Mouse (Mus musculus): ENCODE measurements around the gene Insig2. TPM values are rescaled to one million over a fixed set of nuclear protein-coding genes. Genes with fewer than 3 reads are reported as not detected.
A peak's percentile ranks its signal among the peaks of the same experiment; 100 is the strongest.

Insig2 gene
- polyA plus RNA-seq, 1 experiment = 37.0 TPM

DNA sequence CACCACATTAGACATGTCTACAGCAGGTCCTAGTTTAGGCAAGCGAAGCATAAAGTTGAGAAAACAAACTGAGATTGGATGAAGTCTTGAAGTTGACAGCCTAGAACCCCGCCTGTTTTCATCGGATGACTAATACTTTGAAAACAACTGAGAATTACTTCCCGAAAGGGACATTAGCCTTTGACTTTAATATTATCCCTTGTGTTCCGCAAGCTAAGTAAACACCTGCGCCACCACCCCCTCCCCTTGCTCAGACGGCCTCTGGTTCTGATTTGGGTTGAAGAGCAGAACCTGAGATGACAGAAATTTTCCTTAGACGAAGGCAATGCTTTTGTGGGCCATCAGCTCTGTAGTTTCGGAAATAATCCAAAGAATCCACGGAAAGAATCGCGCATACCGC lies 18.2 kb upstream of the Insig2 start:
- TF ChIP-seq POLR2A (IDR thresholded peaks at IDR 0.05; ENCODE audit: borderline replicate concordance, extremely low read depth, insufficient read depth, insufficient read length, poor library complexity, severe bottlenecking) = no peak
- TF ChIP-seq CTCF (IDR thresholded peaks at IDR 0.05; ENCODE audit: borderline replicate concordance, extremely low read depth, insufficient read depth, insufficient read length) = no peak
- no peak for DNase-seq (ENCODE audit: low read depth)

GRCm38 (mm10) chr1:121348875-121349847 lies 16.8 kb upstream of the Insig2 start:
- TF ChIP-seq POLR2A (IDR thresholded peaks at IDR 0.05; ENCODE audit: borderline replicate concordance, extremely low read depth, insufficient read depth, insufficient read length, poor library complexity, severe bottlenecking) (no peak), CTCF (IDR thresholded peaks at IDR 0.05; ENCODE audit: borderline replicate concordance, extremely low read depth, insufficient read depth, insufficient read length) (no peak)
- no peak for DNase-seq (ENCODE audit: low read depth)

GRCm38 (mm10) chr1:121343966-121344365 lies 11.6 kb upstream of the Insig2 start:
- no peak for DNase-seq (ENCODE audit: low read depth)
- TF ChIP-seq POLR2A (IDR thresholded peaks at IDR 0.05; ENCODE audit: borderline replicate concordance, extremely low read depth, insufficient read depth, insufficient read length, poor library complexity, severe bottlenecking) = no peak
- no peak for TF ChIP-seq CTCF (IDR thresholded peaks at IDR 0.05; ENCODE audit: borderline replicate concordance, extremely low read depth, insufficient read depth, insufficient read length)

GRCm38 (mm10) chr1:121335789-121336188 lies 3.4 kb upstream of the Insig2 start:
- TF ChIP-seq CTCF (IDR thresholded peaks at IDR 0.05; ENCODE audit: borderline replicate concordance, extremely low read depth, insufficient read depth, insufficient read length) (no peak), POLR2A (IDR thresholded peaks at IDR 0.05; ENCODE audit: borderline replicate concordance, extremely low read depth, insufficient read depth, insufficient read length, poor library complexity, severe bottlenecking) (no peak)
- DNase-seq (ENCODE audit: low read depth) = no peak

DNA sequence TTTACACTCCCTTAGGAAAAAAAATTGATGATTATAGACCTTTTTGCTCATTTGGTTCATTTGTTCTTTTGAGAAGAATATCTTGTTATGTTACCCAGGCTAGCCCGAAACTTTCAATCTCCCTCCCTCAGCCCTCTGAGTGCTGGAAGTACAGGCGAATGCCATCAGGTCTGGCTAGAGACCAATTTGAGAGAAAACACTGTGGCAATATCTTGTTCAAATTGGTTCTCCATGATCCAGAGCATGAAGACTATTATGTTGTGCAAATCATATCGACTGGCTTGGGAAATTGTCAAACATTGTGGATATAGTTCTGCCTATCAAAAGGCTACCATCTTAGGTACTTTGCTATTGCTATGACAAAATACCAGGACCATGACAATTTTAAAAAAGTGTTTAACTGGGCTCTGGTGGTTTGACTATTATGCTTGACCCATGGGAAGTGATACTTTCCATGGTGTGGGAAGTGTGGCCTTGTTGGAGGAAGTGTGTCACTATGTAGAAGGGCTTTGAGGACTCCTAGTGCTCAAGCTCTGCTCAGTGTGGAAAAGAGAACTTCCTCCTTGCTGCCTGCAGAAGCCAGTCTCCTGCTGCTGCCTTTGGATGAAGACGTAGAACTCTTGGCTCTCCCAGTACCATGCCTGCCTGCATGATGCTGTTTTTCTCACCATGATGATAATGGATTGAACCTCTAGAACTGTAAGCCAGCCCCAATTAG lies 1.8 kb upstream of the Insig2 start:
- TF ChIP-seq POLR2A (IDR thresholded peaks at IDR 0.05; ENCODE audit: borderline replicate concordance, extremely low read depth, insufficient read depth, insufficient read length, poor library complexity, severe bottlenecking) (no peak), CTCF (IDR thresholded peaks at IDR 0.05; ENCODE audit: borderline replicate concordance, extremely low read depth, insufficient read depth, insufficient read length) (no peak)
- DNase-seq (ENCODE audit: low read depth) = no peak

DNA sequence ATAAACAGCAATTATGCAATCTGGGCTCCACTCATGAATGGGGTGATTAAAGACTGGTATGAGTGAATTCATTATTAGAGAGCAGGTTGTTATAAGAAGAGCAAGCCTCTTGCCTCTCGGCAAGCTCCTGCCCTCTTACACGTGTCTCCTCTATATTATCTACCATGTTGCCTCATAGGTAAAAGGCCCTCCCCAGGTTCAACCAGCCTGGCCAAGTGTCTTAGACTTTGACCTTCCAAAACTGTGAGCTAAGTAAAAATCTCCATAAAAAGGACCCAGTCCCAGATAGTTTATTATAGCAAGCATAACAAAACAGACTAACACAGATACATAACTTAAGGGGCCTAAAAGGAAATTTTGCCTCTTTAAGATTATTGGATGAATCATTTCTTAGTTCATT lies 1.8 kb downstream of the Insig2 start:
- TF ChIP-seq CTCF (IDR thresholded peaks at IDR 0.05; ENCODE audit: borderline replicate concordance, extremely low read depth, insufficient read depth, insufficient read length) (no peak), POLR2A (IDR thresholded peaks at IDR 0.05; ENCODE audit: borderline replicate concordance, extremely low read depth, insufficient read depth, insufficient read length, poor library complexity, severe bottlenecking) (no peak)
- DNase-seq (ENCODE audit: low read depth) = no peak

- DNase-seq (ENCODE audit: low read depth) = no peak
- TF ChIP-seq CTCF (IDR thresholded peaks at IDR 0.05; ENCODE audit: borderline replicate concordance, extremely low read depth, insufficient read depth, insufficient read length) (no peak), POLR2A (IDR thresholded peaks at IDR 0.05; ENCODE audit: borderline replicate concordance, extremely low read depth, insufficient read depth, insufficient read length, poor library complexity, severe bottlenecking) (no peak)
Measured at GRCm38 (mm10) chr1:121329391-121329790, 3.0 kb downstream of the Insig2 start.

- TF ChIP-seq POLR2A (IDR thresholded peaks at IDR 0.05; ENCODE audit: borderline replicate concordance, extremely low read depth, insufficient read depth, insufficient read length, poor library complexity, severe bottlenecking) (no peak), CTCF (IDR thresholded peaks at IDR 0.05; ENCODE audit: borderline replicate concordance, extremely low read depth, insufficient read depth, insufficient read length) (no peak)
- DNase-seq (ENCODE audit: low read depth) = no peak
Measured at GRCm38 (mm10) chr1:121328193-121328555, 4.2 kb downstream of the Insig2 start.

- DNase-seq (ENCODE audit: low read depth) = peak; percentile 98
- TF ChIP-seq CTCF (IDR thresholded peaks at IDR 0.05; ENCODE audit: borderline replicate concordance, extremely low read depth, insufficient read depth, insufficient read length) = peak; percentile 14; the same call in 1 of the 2 replicates
- TF ChIP-seq POLR2A (IDR thresholded peaks at IDR 0.05; ENCODE audit: borderline replicate concordance, extremely low read depth, insufficient read depth, insufficient read length, poor library complexity, severe bottlenecking) = 0 out of 2 replicates have a peak, but pooled peaks have one; percentile 84
Measured at GRCm38 (mm10) chr1:121327344-121328192, 4.8 kb downstream of the Insig2 start.

DNA sequence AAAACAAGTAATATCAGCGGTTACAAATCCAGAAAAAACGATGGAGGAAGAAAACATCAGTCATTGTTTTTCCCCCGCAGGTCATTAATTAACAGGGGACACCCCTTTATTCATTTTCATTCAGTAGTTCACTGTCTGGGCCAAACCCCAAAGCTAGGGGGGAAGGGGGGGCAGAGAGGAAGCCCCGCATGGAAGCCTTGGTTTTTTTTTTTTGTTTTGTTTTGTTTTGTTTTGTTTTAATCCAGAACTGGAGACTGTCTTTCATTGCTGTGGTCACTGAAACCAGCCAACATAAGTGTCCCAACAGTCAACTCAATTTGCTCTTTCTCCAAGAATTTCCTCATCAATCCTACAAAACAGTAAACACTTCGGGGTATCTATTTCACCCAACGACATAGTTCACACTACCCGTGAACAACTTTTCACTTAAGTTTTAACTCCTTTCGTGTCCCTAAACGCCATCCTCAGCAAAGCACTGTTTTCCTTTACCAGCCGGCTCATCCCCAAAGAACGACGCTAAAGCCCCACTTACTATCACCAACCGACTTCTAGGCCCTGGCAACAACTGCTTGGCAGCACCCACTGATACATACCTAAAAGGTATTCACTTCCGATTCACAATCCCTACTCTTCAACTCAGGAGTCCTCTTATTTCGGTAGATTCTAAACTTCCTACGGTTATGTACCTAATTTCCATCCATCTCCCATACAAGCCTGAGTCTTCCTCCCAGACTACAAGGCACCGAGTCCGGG lies 5.6 kb downstream of the Insig2 start:
- TF ChIP-seq CTCF (IDR thresholded peaks at IDR 0.05; ENCODE audit: borderline replicate concordance, extremely low read depth, insufficient read depth, insufficient read length) (no peak), POLR2A (IDR thresholded peaks at IDR 0.05; ENCODE audit: borderline replicate concordance, extremely low read depth, insufficient read depth, insufficient read length, poor library complexity, severe bottlenecking) (no peak)
- DNase-seq (ENCODE audit: low read depth) = peak; percentile 7
